ENCODE assay signal across 28 mouse cellular contexts in the genomic region with DNA sequence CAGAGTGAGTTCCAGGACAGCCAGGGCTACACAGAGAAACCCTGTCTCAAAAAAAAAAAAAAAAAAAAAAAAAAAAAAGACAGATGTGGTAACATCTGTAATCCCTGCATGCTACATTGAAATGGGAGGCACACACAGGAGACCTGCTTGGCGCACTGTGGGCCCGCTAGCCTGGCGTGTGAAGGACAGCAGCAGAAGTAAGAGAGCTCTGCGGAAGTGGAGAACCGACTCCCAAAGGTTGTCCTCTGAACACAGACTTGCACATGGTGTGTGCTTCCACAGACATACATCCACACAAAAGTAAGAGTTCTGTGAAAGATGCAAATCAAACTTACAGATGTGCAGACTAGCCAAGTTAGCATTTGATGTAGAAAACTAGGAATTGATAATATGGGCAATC.
"Had no signal": no experiment of that assay in that cellular context is flagged by ENCODE, and none has a peak within 500 bp of the region (broad histone marks: within the 10 kb centered on the region; RNA-seq: fewer than 3 reads in every experiment).

No protein-coding gene starts in this region.

- H3K9ac ChIP-seq: embryonic facial prominence, embryonic 12.5 days; embryonic facial prominence, embryonic 13.5 days; embryonic facial prominence, embryonic 15.5 days; forebrain, embryonic 12.5 days; forebrain, embryonic 13.5 days; forebrain, embryonic 15.5 days; forebrain, postnatal 0 days had no signal

- H3K9me3 ChIP-seq: embryonic facial prominence, embryonic 12.5 days; embryonic facial prominence, embryonic 13.5 days; forebrain, embryonic 10.5 days; forebrain, embryonic 13.5 days; forebrain, embryonic 15.5 days had no signal

- H3K4me2 ChIP-seq: embryonic facial prominence, embryonic 12.5 days; embryonic facial prominence, embryonic 13.5 days; embryonic facial prominence, embryonic 15.5 days; forebrain, embryonic 12.5 days; forebrain, embryonic 13.5 days; forebrain, embryonic 15.5 days had no signal

- H3K27me3 ChIP-seq: embryonic facial prominence, embryonic 12.5 days; embryonic facial prominence, embryonic 13.5 days; embryonic facial prominence, embryonic 15.5 days; forebrain, embryonic 12.5 days; forebrain, embryonic 13.5 days; forebrain, embryonic 15.5 days had no signal

- H3K27ac ChIP-seq: embryonic facial prominence, embryonic 10.5 days; embryonic facial prominence, embryonic 12.5 days; embryonic facial prominence, embryonic 13.5 days; embryonic facial prominence, embryonic 15.5 days; forebrain, embryonic 10.5 days; forebrain, embryonic 12.5 days; forebrain, embryonic 13.5 days; forebrain, embryonic 15.5 days; gastrocnemius, adult 2 months; heart, adult 2 months had no signal

- ATAC-seq: forebrain, embryonic 13.5 days; forebrain, embryonic 14.5 days; forebrain, embryonic 15.5 days; forebrain, embryonic 16.5 days; forebrain, postnatal 0 days had no signal

- H3K4me3 ChIP-seq: embryonic facial prominence, embryonic 10.5 days; embryonic facial prominence, embryonic 12.5 days; embryonic facial prominence, embryonic 13.5 days; embryonic facial prominence, embryonic 15.5 days; erythroblast, embryonic 14.5 days; forebrain, embryonic 10.5 days; forebrain, embryonic 12.5 days; forebrain, embryonic 13.5 days; forebrain, embryonic 15.5 days; gastrocnemius, adult 2 months; heart, adult 2 months had no signal

- H3K4me1 ChIP-seq: embryonic facial prominence, embryonic 10.5 days; embryonic facial prominence, embryonic 12.5 days; embryonic facial prominence, embryonic 13.5 days; embryonic facial prominence, embryonic 15.5 days; forebrain, embryonic 10.5 days; forebrain, embryonic 12.5 days; forebrain, embryonic 13.5 days; forebrain, embryonic 15.5 days had no signal

- DNase-seq: cerebellum, adult 2 months; cerebellum, adult 8-10 months; cerebellum, adult 9-10 months; cerebellum, adult 9-11 months; cerebellum, postnatal 10 days; cerebellum, postnatal 14 days; cerebellum, postnatal 25 days; cerebellum, postnatal 36 days; embryo, embryonic 11 days; forebrain, postnatal 0 days; gastrocnemius, adult 2 months; gastrocnemius, postnatal 10 days; gastrocnemius, postnatal 14 days; gastrocnemius, postnatal 25 days; gastrocnemius, postnatal 36 days; heart, adult 18-20 months; heart, adult 2 months had no signal
